Mouse (Mus musculus) stomach, embryonic 16.5 days (tissue): ENCODE measurements around the gene Mybbp1a. TPM values are rescaled to one million over a fixed set of nuclear protein-coding genes. Genes with fewer than 3 reads are reported as not detected.

ENCODE experiments used
- ATAC-seq: fragments of 200-750 bp; cut with Nextera tagmentation; 2 replicates; pipeline ENCODE4 v1.8.0; 2017; ENCODE audit warnings: moderate number of reproducible peaks, moderate TSS enrichment; ENCODE audit not compliant: insufficient read depth, low FRiP score
- H3K27ac ChIP-seq: fragments of 300-500 bp; sonication (generic); 2 replicates; pipeline ENCODE4 v1.5.1; 2014; ENCODE audit warnings: low read length
- H3K27me3 ChIP-seq: fragments of 300-500 bp; sonication (generic); 2 replicates; pipeline ENCODE4 v1.6.1; 2014; ENCODE audit warnings: low read length, control low read depth, mixed read lengths; ENCODE audit not compliant: control insufficient read depth, insufficient read depth
- H3K36me3 ChIP-seq: fragments of 300-500 bp; sonication (generic); 2 replicates; pipeline ENCODE4 v1.6.1; 2014; ENCODE audit warnings: low read length; ENCODE audit not compliant: control insufficient read depth, insufficient read depth
- H3K4me1 ChIP-seq: fragments of 300-500 bp; sonication (generic); 2 replicates; pipeline ENCODE4 v1.6.1; 2014; ENCODE audit warnings: low read length, control low read depth, mixed read lengths; ENCODE audit not compliant: control insufficient read depth, insufficient read depth
- H3K4me2 ChIP-seq: fragments of 300-500 bp; sonication (generic); 2 replicates; pipeline ENCODE4 v1.6.1; 2014; ENCODE audit warnings: low read depth, low read length, mixed read lengths
- H3K4me3 ChIP-seq: fragments of 300-500 bp; sonication (generic); replicated peaks from 2 replicates; pipeline ENCODE4 v1.5.1; 2014; ENCODE audit warnings: mild to moderate bottlenecking, low read length
- H3K9ac ChIP-seq: fragments of 300-500 bp; sonication (generic); 2 replicates; pipeline ENCODE4 v1.6.1; 2014; ENCODE audit warnings: low read length
- H3K9me3 ChIP-seq: fragments of 300-500 bp; sonication (generic); replicated peaks from 2 replicates; pipeline ENCODE4 v1.6.1; 2016; ENCODE audit warnings: low read length, control low read depth; ENCODE audit not compliant: control insufficient read depth
- WGBS: fragments of 180-500 bp; shearing (Covaris S2); extraction: QIAGEN DNeasy Blood & Tissue Kit; methylation state at CpG from one replicate; pipeline ENCODE4 v1.1.7; 2014; 5-methylcytosine and 5-hydroxymethylcytosine counted together
- polyA plus RNA-seq: library from polyadenylated mRNA; unstranded; fragments of >200 nt; fragmentation: Nextera tagmentation; extraction: Ambion mirVana; gene quantifications from 2 replicates; pipeline ENCODE4 v1.2.1, GENCODE M21; 2015

Gene Mybbp1a
- polyA plus RNA-seq, 1 experiment from 2014 or later: 117 TPM

DNA sequence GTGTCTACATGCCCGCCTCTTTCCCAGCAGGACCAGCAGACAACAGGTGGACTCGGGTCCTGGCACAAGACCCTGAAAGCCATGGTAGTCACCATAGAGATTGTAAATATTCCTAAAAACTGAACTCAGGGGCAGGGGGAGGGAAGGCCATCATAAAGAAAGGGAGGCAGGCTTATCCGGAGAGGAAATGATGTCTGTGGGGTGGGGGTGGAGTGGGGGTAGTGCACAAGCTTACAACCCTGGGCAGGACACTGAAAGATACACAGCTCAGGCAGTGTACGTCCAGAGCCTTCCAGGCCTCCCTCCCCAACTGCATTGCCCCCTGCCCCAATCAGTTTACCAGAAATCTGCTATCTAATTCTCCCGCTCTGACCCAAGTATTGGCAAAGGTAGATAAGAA is 46.0 kb downstream of the Mybbp1a start:
- Histone ChIP-seq H3K9me3 (no peaks in the 10 kb centered on the region), H3K36me3 (no peaks in the 10 kb centered on the region), H3K4me3 (no peak overlapping the region; the same call in 1 of the 2 replicates), H3K27me3 (peaks cover 12% of the 10 kb centered on the region), H3K9ac (0 out of 2 replicates have a peak overlapping the region, but pooled peaks have one; percentile 1), H3K4me1 (peaks cover 15% of the 10 kb centered on the region), H3K27ac (no peak overlapping the region), H3K4me2 (peak overlapping the region; percentile 96; the same call in 1 of the 2 replicates)
- ATAC-seq: no peak
- whole genome bisulfite sequencing: 63% methylated on average over 5 of the region's 5 CpGs

DNA sequence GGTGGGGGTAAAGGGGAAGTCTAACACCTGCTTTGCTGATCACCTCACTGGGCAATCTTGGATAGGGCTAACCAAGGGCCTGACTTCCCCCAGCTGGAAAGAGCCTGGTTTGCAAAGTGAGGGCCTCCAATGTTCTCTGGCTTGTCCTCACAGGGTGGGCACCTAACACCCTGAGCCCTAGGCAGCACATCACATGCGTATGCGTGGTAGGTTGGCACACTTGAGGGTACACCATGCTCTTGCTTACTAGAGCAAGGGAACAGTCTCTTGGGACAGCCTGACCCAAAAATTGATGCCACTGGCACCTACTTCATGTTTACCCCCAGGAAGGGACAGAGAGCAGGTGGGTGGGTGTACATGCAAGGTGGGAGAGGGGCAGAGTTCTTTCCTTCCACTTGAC is 46.6 kb downstream of the Mybbp1a start:
- Histone ChIP-seq H3K4me3 (peak overlapping the region; percentile 58), H3K27ac (no peak overlapping the region), H3K27me3 (peaks cover 12% of the 10 kb centered on the region), H3K9ac (no peak overlapping the region), H3K4me2 (peak overlapping the region; percentile 96; the same call in 1 of the 2 replicates), H3K4me1 (peaks cover 15% of the 10 kb centered on the region), H3K9me3 (no peaks in the 10 kb centered on the region), H3K36me3 (no peaks in the 10 kb centered on the region)
- 94% methylated on average over 2 of the region's 2 CpGs for WGBS
- no peak for ATAC-seq

DNA sequence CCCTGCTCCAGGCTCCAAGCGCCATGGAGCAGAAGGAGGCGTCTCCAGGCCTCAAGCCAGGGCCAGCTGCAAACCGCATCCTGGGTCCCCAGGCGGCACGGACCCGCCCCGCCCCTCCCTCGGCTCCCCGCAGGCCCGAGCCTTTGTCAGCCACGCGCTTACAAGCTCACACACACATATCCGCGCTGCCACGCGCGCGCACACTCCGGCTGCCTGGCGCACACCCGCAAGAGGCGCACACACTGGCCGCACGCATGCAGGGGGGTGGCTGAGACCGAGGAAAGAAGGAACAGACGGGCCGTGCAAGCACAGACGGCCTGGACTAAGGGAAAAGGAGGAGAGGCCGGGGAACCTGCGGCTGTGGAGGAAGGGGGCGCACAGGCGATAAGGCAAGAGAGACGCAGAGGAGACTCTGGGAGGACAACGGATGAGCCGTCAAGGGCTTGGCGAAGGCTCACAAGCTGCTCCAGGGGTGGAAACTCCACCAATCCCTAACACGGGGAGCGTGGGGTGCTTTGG is 47.7 kb downstream of the Mybbp1a start:
- H3K4me1 ChIP-seq: peaks cover 15% of the 10 kb centered on the region
- H3K36me3 ChIP-seq: no peaks in the 10 kb centered on the region
- peak overlapping the region; percentile 58 for H3K4me3 ChIP-seq
- H3K27me3 ChIP-seq: peaks cover 12% of the 10 kb centered on the region
- no peak for ATAC-seq
- 1% methylated on average over 38 of the region's 38 CpGs for WGBS
- peak overlapping the region; percentile 71 for H3K9ac ChIP-seq
- no peaks in the 10 kb centered on the region for H3K9me3 ChIP-seq
- peak overlapping the region; percentile 96 for H3K4me2 ChIP-seq
- H3K27ac ChIP-seq: peak overlapping the region; percentile 27

DNA sequence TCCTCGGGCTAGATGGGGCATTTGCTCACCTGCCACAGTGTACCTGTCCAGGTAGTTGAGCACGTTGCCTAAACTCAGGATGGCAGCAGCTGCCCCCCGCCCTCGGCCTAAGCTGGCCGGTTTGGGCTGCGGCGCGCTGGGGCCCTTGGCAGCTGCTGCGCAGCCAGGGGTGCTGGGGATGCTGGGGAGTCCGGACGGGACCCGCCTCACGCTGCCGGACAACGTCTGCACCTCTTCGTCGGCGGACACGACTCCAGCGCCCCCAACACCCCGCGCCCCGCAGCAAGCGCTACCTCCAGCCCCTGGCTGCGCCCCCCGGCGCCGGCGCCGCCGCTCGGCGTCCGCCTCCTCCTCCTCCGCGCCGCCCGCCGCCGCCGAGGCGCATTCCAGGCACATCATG is 48.2 kb downstream of the Mybbp1a start:
- Histone ChIP-seq H3K4me3 (peak overlapping the region; percentile 58), H3K27me3 (peaks cover 12% of the 10 kb centered on the region), H3K9me3 (no peaks in the 10 kb centered on the region), H3K36me3 (no peaks in the 10 kb centered on the region), H3K4me2 (peak overlapping the region; percentile 96), H3K9ac (peak overlapping the region; percentile 71), H3K27ac (peak overlapping the region; percentile 27), H3K4me1 (peaks cover 15% of the 10 kb centered on the region)
- WGBS: 0% methylated on average over 25 of the region's 42 CpGs
- ATAC-seq: no peak

- H3K36me3 ChIP-seq: no peaks in the 10 kb centered on the region
- peaks cover 12% of the 10 kb centered on the region for H3K27me3 ChIP-seq
- H3K4me3 ChIP-seq: peak within 1 kb of the TSS; percentile 58
- under 1% methylated on average over 42 of the region's 42 CpGs for WGBS
- ATAC-seq: peak; percentile 91
- H3K9ac ChIP-seq: peak within 1 kb of the TSS; percentile 71
- H3K4me2 ChIP-seq: peak within 1 kb of the TSS; percentile 96
- H3K27ac ChIP-seq: peak within 1 kb of the TSS; percentile 27
- no peaks in the 10 kb centered on the region for H3K9me3 ChIP-seq
- H3K4me1 ChIP-seq: peaks cover 12% of the 10 kb centered on the region
Observed at GRCm38 (mm10) chr11:72489881-72490301, 48.7 kb downstream of the Mybbp1a start, which contains the start of gene Spns2. Gene Spns2 (minus strand): TSS chr11:72489904.

DNA sequence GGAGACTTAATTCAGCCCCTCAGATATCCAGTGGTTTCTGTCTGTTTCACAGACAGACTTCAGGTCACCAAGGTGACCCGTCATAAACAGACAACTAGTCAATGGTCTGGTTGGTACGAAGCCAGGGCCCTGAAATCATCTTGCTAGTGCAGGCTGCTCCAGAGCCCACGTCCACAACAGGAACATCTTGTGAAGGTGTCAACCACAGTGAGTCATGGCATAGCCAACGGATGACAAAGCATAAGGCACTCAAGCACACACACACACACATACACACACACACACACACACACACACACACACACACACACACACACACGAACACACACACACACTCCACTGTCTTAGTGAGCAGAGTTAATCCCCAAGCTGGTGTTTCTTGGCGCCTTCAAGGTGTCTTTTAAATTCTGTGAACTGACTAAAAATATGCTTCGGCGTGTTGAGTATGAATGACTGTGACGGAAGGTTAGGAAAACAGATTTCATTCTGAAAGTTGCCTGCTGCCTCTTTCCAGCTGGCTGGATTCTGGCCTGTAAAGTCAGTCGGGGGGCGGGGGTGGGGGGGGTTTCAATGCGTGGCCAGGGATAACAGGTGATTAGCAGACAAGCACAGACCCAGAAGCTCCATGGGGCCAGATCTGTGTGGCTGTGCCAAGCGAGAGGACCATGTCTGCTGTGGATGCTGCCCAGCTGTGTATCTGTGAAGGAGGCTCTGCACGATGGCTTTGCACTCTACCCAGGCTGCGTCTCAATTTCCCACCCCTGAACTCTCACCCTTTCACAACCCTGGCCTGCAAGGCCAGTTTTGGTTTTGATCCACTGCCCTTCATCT is 50.2 kb downstream of the Mybbp1a start:
- no peak for ATAC-seq
- Histone ChIP-seq H3K9me3 (no peaks in the 10 kb centered on the region), H3K36me3 (no peaks in the 10 kb centered on the region), H3K4me3 (no peak overlapping the region), H3K27ac (no peak overlapping the region), H3K4me2 (no peak overlapping the region), H3K9ac (no peak overlapping the region), H3K27me3 (peaks cover 12% of the 10 kb centered on the region), H3K4me1 (peaks cover 15% of the 10 kb centered on the region)
- 64% methylated on average over 15 of the region's 15 CpGs for WGBS

- Histone ChIP-seq H3K4me3 (no peak overlapping the region), H3K36me3 (no peaks in the 10 kb centered on the region), H3K9me3 (no peaks in the 10 kb centered on the region), H3K4me1 (peaks cover 6% of the 10 kb centered on the region; the same call in 1 of the 2 replicates), H3K9ac (no peak overlapping the region), H3K27me3 (no peaks in the 10 kb centered on the region; the same call in 1 of the 2 replicates), H3K27ac (no peak overlapping the region), H3K4me2 (no peak overlapping the region)
- WGBS: 53% methylated on average over 8 of the region's 8 CpGs
- no peak for ATAC-seq
Observed at GRCm38 (mm10) chr11:72494046-72494988, 53.2 kb downstream of the Mybbp1a start.

- no peaks in the 10 kb centered on the region for H3K9me3 ChIP-seq
- 0 out of 2 replicates have a peak, but pooled peaks cover 5% of the 10 kb centered on the region for H3K4me1 ChIP-seq
- 50% methylated on average over 3 of the region's 3 CpGs for WGBS
- no peak overlapping the region for H3K4me2 ChIP-seq
- no peak overlapping the region for H3K9ac ChIP-seq
- H3K27ac ChIP-seq: no peak overlapping the region
- no peak for ATAC-seq
- no peaks in the 10 kb centered on the region for H3K36me3 ChIP-seq
- H3K4me3 ChIP-seq: no peak overlapping the region
- H3K27me3 ChIP-seq: no peaks in the 10 kb centered on the region
Observed at GRCm38 (mm10) chr11:72496066-72496465, 54.9 kb downstream of the Mybbp1a start.
